Mouse (Mus musculus) midbrain, embryonic 12.5 days (tissue): ENCODE measurements at regions not wholly inside any gene's neighbourhood (a gene's known extent, or its start where the extent isn't known, plus 50 kb on each side); places are given as distances from the start of the nearest gene placed in this dataset.

Source experiments
- ATAC-seq: fragments of 200-750 bp; cut with Nextera tagmentation; 2 replicates; pipeline ENCODE4 v1.8.0; 2017; ENCODE audit warnings: low read depth, moderate TSS enrichment, moderate library complexity; ENCODE audit not compliant: low FRiP score
- H3K27ac ChIP-seq: fragments of 300-500 bp; sonication (generic); replicated peaks from 2 replicates; pipeline ENCODE4 v1.5.1; 2016; ENCODE audit warnings: mild to moderate bottlenecking
- H3K27me3 ChIP-seq: fragments of 300-500 bp; sonication (generic); 2 replicates; pipeline ENCODE4 v1.6.1; 2016; ENCODE audit warnings: mild to moderate bottlenecking
- H3K36me3 ChIP-seq: fragments of 300-500 bp; sonication (generic); 2 replicates; pipeline ENCODE4 v1.6.1; 2016
- H3K4me1 ChIP-seq: fragments of 300-500 bp; sonication (generic); 2 replicates; pipeline ENCODE4 v1.6.1; 2016
- H3K4me2 ChIP-seq: fragments of 300-500 bp; sonication (generic); replicated peaks from 2 replicates; pipeline ENCODE4 v1.6.1; 2016; ENCODE audit warnings: mild to moderate bottlenecking, moderate library complexity
- H3K4me3 ChIP-seq: fragments of 300-500 bp; sonication (generic); 2 replicates; pipeline ENCODE4 v1.5.1; 2016; ENCODE audit warnings: mild to moderate bottlenecking
- H3K9ac ChIP-seq: fragments of 300-500 bp; sonication (generic); replicated peaks from 2 replicates; pipeline ENCODE4 v1.6.1; 2016; ENCODE audit warnings: mild to moderate bottlenecking, moderate library complexity
- H3K9me3 ChIP-seq: fragments of 300-500 bp; sonication (generic); 2 replicates; pipeline ENCODE4 v1.6.1; 2016; ENCODE audit warnings: mild to moderate bottlenecking
- WGBS: fragments of 180-500 bp; shearing (Covaris S2); methylation state at CpG from one replicate; pipeline ENCODE4 v1.1.7; 2016; 5-methylcytosine and 5-hydroxymethylcytosine counted together

- H3K4me2 ChIP-seq, result peak overlapping the region; percentile 32
- H3K27ac ChIP-seq, result peak overlapping the region; percentile 94
- no peaks in the 10 kb centered on the region for H3K36me3 ChIP-seq
- H3K9me3 ChIP-seq, result no peaks in the 10 kb centered on the region
- 15% methylated on average over 17 of the region's 17 CpGs for WGBS
- peaks cover 67% of the 10 kb centered on the region for H3K27me3 ChIP-seq
- peak; percentile 84 for ATAC-seq
- H3K9ac ChIP-seq, result peak overlapping the region; percentile 41; the same call in 1 of the 2 replicates
- H3K4me3 ChIP-seq, result no peak overlapping the region
- peaks cover 28% of the 10 kb centered on the region for H3K4me1 ChIP-seq
Observed at GRCm38 (mm10) chr14:24841715-24842496, 355.0 kb downstream of the Rps24 start.

DNA sequence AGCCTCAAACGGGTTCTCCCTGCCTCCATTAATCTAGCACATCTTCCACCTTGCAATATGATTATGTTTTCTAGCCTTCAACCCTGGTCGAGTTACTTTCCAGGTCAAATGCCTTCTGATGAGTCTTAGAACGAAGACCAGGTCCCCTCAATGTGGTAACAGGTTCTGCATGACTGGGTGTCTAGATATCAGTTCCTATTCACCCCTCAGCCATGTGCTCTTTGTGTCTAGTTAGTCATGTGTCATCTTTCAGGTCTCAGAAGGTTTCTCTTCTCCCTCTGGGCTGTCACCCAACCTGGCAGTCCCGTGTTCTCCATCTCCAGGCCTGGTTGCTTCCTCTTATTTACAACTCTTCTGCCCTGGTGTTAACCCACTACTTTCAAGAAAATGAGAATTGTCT is 356.7 kb downstream of the Rps24 start:
- Histone ChIP-seq H3K27ac (no peak overlapping the region), H3K27me3 (peaks cover 54% of the 10 kb centered on the region), H3K4me1 (peaks cover 26% of the 10 kb centered on the region), H3K36me3 (no peaks in the 10 kb centered on the region), H3K9ac (no peak overlapping the region), H3K9me3 (no peaks in the 10 kb centered on the region), H3K4me3 (no peak overlapping the region), H3K4me2 (no peak overlapping the region)
- 84% methylated on average over 4 of the region's 4 CpGs for WGBS
- no peak for ATAC-seq

- H3K9me3 ChIP-seq, result no peaks in the 10 kb centered on the region
- peaks cover 10% of the 10 kb centered on the region for H3K4me1 ChIP-seq
- H3K9ac ChIP-seq, result no peak overlapping the region
- no peak for ATAC-seq
- H3K27ac ChIP-seq, result no peak overlapping the region
- no peaks in the 10 kb centered on the region for H3K36me3 ChIP-seq
- H3K27me3 ChIP-seq, result peaks cover 14% of the 10 kb centered on the region
- WGBS, result 3% methylated on average over 1 of the region's 1 CpGs
- no peak overlapping the region for H3K4me2 ChIP-seq
- H3K4me3 ChIP-seq, result no peak overlapping the region
Observed at GRCm38 (mm10) chr14:24850491-24850890, 363.6 kb downstream of the Rps24 start.

- Histone ChIP-seq H3K27me3 (peaks cover 10% of the 10 kb centered on the region; the same call in 1 of the 2 replicates), H3K27ac (no peak overlapping the region), H3K4me2 (no peak overlapping the region), H3K4me3 (no peak overlapping the region), H3K4me1 (peaks cover 10% of the 10 kb centered on the region), H3K36me3 (no peaks in the 10 kb centered on the region), H3K9ac (no peak overlapping the region), H3K9me3 (no peaks in the 10 kb centered on the region)
- ATAC-seq, result no peak
- WGBS, result 70% methylated on average over 4 of the region's 4 CpGs
Observed at GRCm38 (mm10) chr14:24854459-24854858, 367.5 kb downstream of the Rps24 start.

DNA sequence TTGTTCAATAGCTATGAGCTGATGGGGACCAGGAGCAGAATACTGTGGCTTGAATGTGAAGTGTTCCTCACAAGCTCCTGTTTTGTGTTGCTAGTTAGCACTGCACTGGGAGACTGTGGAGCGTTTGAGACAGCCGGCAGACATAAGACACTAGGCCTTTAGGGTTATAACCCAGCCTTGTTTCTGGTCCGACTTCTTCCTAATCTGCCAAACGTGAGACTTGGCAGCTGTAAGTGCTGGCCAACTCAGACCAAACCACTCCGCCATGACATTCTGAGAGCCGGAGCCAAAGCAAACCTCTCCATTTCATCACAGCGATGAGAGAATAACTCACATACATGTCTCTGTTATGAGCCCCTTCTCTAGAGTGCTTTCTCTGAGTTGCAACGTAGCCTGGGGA is 375.2 kb downstream of the Rps24 start:
- Histone ChIP-seq H3K36me3 (no peaks in the 10 kb centered on the region), H3K27me3 (no peaks in the 10 kb centered on the region; the same call in 1 of the 2 replicates), H3K27ac (no peak overlapping the region), H3K4me2 (no peak overlapping the region), H3K4me3 (no peak overlapping the region), H3K9ac (no peak overlapping the region), H3K4me1 (no peaks in the 10 kb centered on the region), H3K9me3 (no peaks in the 10 kb centered on the region)
- no peak for ATAC-seq
- 93% methylated on average over 8 of the region's 8 CpGs for WGBS

- ATAC-seq, result no peak
- Histone ChIP-seq H3K4me1 (no peaks in the 10 kb centered on the region), H3K4me3 (no peak overlapping the region), H3K9ac (no peak overlapping the region), H3K27me3 (no peaks in the 10 kb centered on the region; the same call in 1 of the 2 replicates), H3K27ac (no peak overlapping the region), H3K36me3 (no peaks in the 10 kb centered on the region), H3K4me2 (no peak overlapping the region), H3K9me3 (no peaks in the 10 kb centered on the region)
- WGBS, result 80% methylated on average over 6 of the region's 7 CpGs
Observed at GRCm38 (mm10) chr14:24862661-24863060, 375.7 kb downstream of the Rps24 start.

DNA sequence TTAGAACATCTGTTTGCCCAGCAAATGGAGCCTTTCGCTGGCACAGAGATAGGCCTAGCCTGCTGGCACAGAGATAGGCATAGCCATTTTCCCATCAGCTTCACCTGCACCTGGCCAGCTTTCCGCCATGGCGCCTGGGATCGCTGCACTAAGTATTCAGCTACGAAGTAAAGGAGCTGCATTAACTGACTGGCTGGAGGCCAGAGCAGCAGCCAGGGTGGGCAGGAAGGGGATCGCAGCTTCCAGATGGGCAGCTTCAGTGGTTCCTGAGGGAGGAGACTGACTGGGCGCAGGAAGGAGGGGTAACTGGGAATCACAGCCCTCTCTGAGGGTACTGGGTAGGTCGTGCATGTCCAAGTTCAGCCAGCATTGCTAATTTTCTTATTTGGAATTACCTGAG is 376.2 kb downstream of the Rps24 start:
- H3K9ac ChIP-seq, result no peak overlapping the region
- H3K36me3 ChIP-seq, result no peaks in the 10 kb centered on the region
- H3K4me2 ChIP-seq, result no peak overlapping the region
- H3K9me3 ChIP-seq, result no peaks in the 10 kb centered on the region
- H3K4me3 ChIP-seq, result no peak overlapping the region
- no peaks in the 10 kb centered on the region for H3K4me1 ChIP-seq
- H3K27ac ChIP-seq, result no peak overlapping the region
- H3K27me3 ChIP-seq, result no peaks in the 10 kb centered on the region; the same call in 1 of the 2 replicates
- 86% methylated on average over 8 of the region's 8 CpGs for WGBS
- no peak for ATAC-seq

DNA sequence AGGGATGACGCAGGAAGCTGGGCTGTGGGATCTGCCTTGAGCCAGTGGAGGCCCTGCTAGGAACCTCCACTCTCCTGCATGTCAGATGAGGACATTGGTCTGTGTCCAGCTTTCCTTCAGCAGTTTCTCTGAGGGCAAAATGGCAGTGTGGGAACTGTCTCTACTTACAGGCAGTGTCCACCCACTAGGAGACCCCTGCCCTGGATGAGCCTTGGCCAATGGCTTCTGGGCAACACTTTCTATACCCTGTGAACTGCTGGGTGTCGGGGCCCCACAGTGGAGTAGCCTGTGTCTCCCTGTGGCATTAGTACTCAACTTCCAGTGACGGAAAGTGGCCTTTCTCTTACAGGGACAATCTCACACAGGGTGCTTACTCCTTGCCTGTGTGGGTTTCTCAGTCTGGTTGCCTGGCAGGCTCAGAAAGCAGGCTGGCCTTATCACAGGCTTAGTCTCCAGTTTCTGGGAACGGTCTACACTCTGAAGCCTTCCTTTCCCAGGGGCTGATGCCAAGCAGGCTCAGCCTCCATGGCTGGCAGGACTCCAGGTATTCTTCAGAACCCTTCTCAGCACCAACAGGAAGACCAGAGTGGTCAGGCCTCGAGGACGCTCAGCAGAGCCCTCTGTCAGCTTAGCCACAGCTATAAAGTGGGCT is 378.8 kb downstream of the Rps24 start:
- ATAC-seq, result no peak
- WGBS, result 87% methylated on average over 6 of the region's 6 CpGs
- Histone ChIP-seq H3K4me2 (no peak overlapping the region), H3K9ac (no peak overlapping the region), H3K27me3 (peaks cover 4% of the 10 kb centered on the region; the same call in 1 of the 2 replicates), H3K27ac (no peak overlapping the region), H3K9me3 (no peaks in the 10 kb centered on the region), H3K36me3 (no peaks in the 10 kb centered on the region), H3K4me3 (no peak overlapping the region), H3K4me1 (no peaks in the 10 kb centered on the region)

DNA sequence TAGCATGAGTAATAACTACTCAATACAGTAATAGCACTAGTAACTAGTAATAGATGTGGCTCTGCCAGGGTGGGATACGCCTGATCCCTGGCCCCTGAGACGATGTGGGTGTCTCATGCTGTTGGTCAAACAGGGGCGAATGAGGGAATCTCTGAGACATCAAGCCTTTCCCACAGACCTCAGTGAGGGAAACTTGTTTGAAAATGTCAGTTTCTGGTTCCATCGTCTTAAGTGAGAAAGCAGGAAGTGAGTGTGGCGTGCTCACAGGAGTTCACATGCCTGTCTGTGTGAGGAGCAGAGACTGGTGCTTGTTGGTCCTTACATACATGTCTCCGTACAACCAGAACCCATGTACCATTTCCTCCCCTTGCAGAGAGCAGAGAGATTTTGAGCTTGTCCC is 380.9 kb downstream of the Rps24 start:
- no peak overlapping the region for H3K4me3 ChIP-seq
- H3K9me3 ChIP-seq, result no peaks in the 10 kb centered on the region
- no peak overlapping the region for H3K4me2 ChIP-seq
- ATAC-seq, result no peak
- H3K27ac ChIP-seq, result no peak overlapping the region
- 88% methylated on average over 6 of the region's 6 CpGs for WGBS
- H3K4me1 ChIP-seq, result peaks cover 3% of the 10 kb centered on the region; the same call in 1 of the 2 replicates
- no peaks in the 10 kb centered on the region for H3K36me3 ChIP-seq
- no peak overlapping the region for H3K9ac ChIP-seq
- H3K27me3 ChIP-seq, result peaks cover 4% of the 10 kb centered on the region; the same call in 1 of the 2 replicates

DNA sequence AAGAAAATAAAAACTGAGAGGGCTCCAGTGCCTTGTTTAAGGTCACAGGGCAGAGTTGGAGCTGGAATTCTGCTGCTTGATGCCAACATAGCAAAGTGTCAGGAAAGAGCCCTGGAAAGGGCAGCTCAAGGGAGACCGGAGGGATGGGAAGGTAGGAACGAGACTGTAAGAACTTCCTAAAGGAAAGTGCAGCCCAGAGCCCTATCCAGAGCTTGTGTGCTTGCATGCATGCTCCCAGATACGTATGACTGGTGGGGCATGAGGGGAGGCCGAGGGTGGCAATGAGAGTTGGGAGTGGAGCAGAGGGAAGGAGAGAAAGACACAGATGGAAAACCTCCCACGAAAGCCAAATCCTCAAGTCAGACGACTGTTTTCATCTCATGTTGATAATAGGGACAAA is 381.8 kb downstream of the Rps24 start:
- 86% methylated on average over 6 of the region's 6 CpGs for WGBS
- H3K4me1 ChIP-seq, result peaks cover 3% of the 10 kb centered on the region; the same call in 1 of the 2 replicates
- H3K36me3 ChIP-seq, result no peaks in the 10 kb centered on the region
- H3K9ac ChIP-seq, result no peak overlapping the region
- H3K27ac ChIP-seq, result no peak overlapping the region
- no peaks in the 10 kb centered on the region for H3K9me3 ChIP-seq
- H3K4me2 ChIP-seq, result no peak overlapping the region
- no peak overlapping the region for H3K4me3 ChIP-seq
- no peak for ATAC-seq
- H3K27me3 ChIP-seq, result peaks cover 4% of the 10 kb centered on the region; the same call in 1 of the 2 replicates

- H3K27ac ChIP-seq, result no peak overlapping the region
- WGBS, result 96% methylated on average over 3 of the region's 3 CpGs
- ATAC-seq, result no peak
- H3K4me3 ChIP-seq, result no peak overlapping the region
- H3K27me3 ChIP-seq, result peaks cover 4% of the 10 kb centered on the region; the same call in 1 of the 2 replicates
- H3K4me2 ChIP-seq, result no peak overlapping the region
- H3K9ac ChIP-seq, result no peak overlapping the region
- H3K4me1 ChIP-seq, result peaks cover 13% of the 10 kb centered on the region
- H3K36me3 ChIP-seq, result no peaks in the 10 kb centered on the region
- H3K9me3 ChIP-seq, result no peaks in the 10 kb centered on the region
Observed at GRCm38 (mm10) chr14:24870246-24870645, 383.3 kb downstream of the Rps24 start.

DNA sequence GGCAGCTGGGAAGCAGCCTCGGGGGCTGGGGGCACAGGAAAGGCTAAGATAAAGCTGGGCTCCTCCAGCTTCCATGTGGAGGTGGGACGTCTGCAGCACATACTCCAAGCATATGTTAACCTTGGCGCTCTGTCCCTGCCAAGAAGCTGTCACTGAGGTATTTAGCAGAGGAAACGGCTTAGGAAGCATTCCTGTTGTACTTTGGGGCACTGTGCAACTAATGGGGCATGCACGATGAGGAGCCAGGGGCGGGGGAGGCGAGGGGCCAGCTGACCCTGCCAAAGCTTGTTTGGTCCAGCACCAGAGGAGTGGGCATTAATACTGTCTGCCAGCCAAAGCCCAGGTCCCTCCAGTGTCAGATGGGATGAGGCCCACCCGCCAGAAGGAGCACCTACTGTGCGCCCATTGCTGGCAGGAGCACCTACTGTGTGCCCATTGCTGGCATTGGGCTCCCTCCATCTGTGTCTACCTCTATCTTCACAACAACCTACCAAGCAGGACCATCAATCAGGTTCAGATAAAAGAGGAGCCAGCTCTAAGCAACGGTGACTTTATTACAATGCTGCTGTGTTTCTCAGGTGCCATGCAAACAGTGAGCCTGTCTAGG is 384.6 kb downstream of the Rps24 start:
- Histone ChIP-seq H3K27me3 (peaks cover 4% of the 10 kb centered on the region; the same call in 1 of the 2 replicates), H3K9ac (no peak overlapping the region), H3K4me1 (peaks cover 20% of the 10 kb centered on the region), H3K36me3 (no peaks in the 10 kb centered on the region), H3K4me2 (no peak overlapping the region), H3K27ac (no peak overlapping the region), H3K9me3 (no peaks in the 10 kb centered on the region), H3K4me3 (no peak overlapping the region)
- ATAC-seq, result no peak
- WGBS, result 82% methylated on average over 10 of the region's 10 CpGs
